Mouse (Mus musculus): Measurements from ENCODE around the gene Hist1h3e. TPM values are rescaled to one million over a fixed set of nuclear protein-coding genes. Genes with fewer than 3 reads are reported as not detected.

The Hist1h3e gene
- polyA plus RNA-seq, 1 experiment from 2014 or later, result 2.8 TPM

GRCm38 (mm10) chr13:23529480-23530165, 32.5 kb downstream of the Hist1h3e start:
- Histone ChIP-seq H3K27me3 (no peaks in the 10 kb centered on the region), H3K4me2 (peak overlapping the region; percentile 74), H3K4me3 (peak overlapping the region; percentile 51), H3K4me1 (replicated peaks) (peaks cover 42% of the 10 kb centered on the region), H3K27ac (peak overlapping the region; percentile 96; the same call in 1 of the 2 replicates), H3K9ac (peak overlapping the region; percentile 83), H3K36me3 (no peaks in the 10 kb centered on the region), H3K9me3 (no peaks in the 10 kb centered on the region)
- ATAC-seq (ENCODE audit: low FRiP score), result no peak
- 32% methylated on average over 2 of the region's 2 CpGs for WGBS

- ATAC-seq (ENCODE audit: low FRiP score), result no peak
- Histone ChIP-seq H3K27ac (no peak overlapping the region), H3K9ac (no peak overlapping the region), H3K9me3 (no peaks in the 10 kb centered on the region), H3K4me1 (replicated peaks) (peaks cover 36% of the 10 kb centered on the region), H3K4me2 (peak overlapping the region; percentile 13; the same call in 1 of the 2 replicates), H3K4me3 (no peak overlapping the region), H3K27me3 (no peaks in the 10 kb centered on the region), H3K36me3 (no peaks in the 10 kb centered on the region)
- 67% methylated on average over 5 of the region's 5 CpGs for WGBS
Observed at GRCm38 (mm10) chr13:23529005-23529404, 33.2 kb downstream of the Hist1h3e start.

GRCm38 (mm10) chr13:23526312-23526711, 35.9 kb downstream of the Hist1h3e start:
- Histone ChIP-seq H3K4me3 (peak overlapping the region; percentile 50), H3K27me3 (no peaks in the 10 kb centered on the region), H3K4me1 (replicated peaks) (peaks cover 18% of the 10 kb centered on the region), H3K27ac (peak overlapping the region; percentile 79), H3K4me2 (peak overlapping the region; percentile 51), H3K9ac (peak overlapping the region; percentile 69), H3K36me3 (no peaks in the 10 kb centered on the region), H3K9me3 (no peaks in the 10 kb centered on the region)
- WGBS, result under 1% methylated on average over 17 of the region's 17 CpGs
- 0 out of 2 replicates have a peak, but pooled peaks have one; percentile 36 for ATAC-seq (ENCODE audit: low FRiP score)

- ATAC-seq (ENCODE audit: low FRiP score), result no peak
- Histone ChIP-seq H3K9me3 (no peaks in the 10 kb centered on the region), H3K36me3 (no peaks in the 10 kb centered on the region), H3K27ac (no peak overlapping the region), H3K4me3 (peak overlapping the region; percentile 50), H3K27me3 (no peaks in the 10 kb centered on the region), H3K4me2 (peak overlapping the region; percentile 51), H3K9ac (0 out of 2 replicates have a peak overlapping the region, but pooled peaks have one; percentile 9), H3K4me1 (replicated peaks) (peaks cover 18% of the 10 kb centered on the region)
- WGBS, result 2% methylated on average over 10 of the region's 10 CpGs
Observed at GRCm38 (mm10) chr13:23525901-23526300, 36.3 kb downstream of the Hist1h3e start.

- ATAC-seq (ENCODE audit: low FRiP score), result peak; percentile 47; the same call in 1 of the 2 replicates
- peaks cover 18% of the 10 kb centered on the region for H3K4me1 ChIP-seq (replicated peaks)
- no peak overlapping the region for H3K27ac ChIP-seq
- no peak overlapping the region for H3K4me2 ChIP-seq
- 8% methylated on average over 5 of the region's 5 CpGs for WGBS
- no peaks in the 10 kb centered on the region for H3K27me3 ChIP-seq
- no peaks in the 10 kb centered on the region for H3K9me3 ChIP-seq
- H3K4me3 ChIP-seq, result no peak overlapping the region
- no peak overlapping the region for H3K9ac ChIP-seq
- H3K36me3 ChIP-seq, result no peaks in the 10 kb centered on the region
Observed at GRCm38 (mm10) chr13:23524654-23525053, 37.5 kb downstream of the Hist1h3e start.

- H3K4me3 ChIP-seq, result no peak overlapping the region
- 38% methylated on average over 5 of the region's 5 CpGs for WGBS
- no peak for ATAC-seq (ENCODE audit: low FRiP score)
Observed at GRCm38 (mm10) chr13:23523976-23524375, 38.2 kb downstream of the Hist1h3e start.

GRCm38 (mm10) chr13:23521703-23522102, 40.5 kb downstream of the Hist1h3e start:
- 1% methylated on average over 14 of the region's 14 CpGs for WGBS
- Histone ChIP-seq H3K9me3 (no peaks in the 10 kb centered on the region), H3K9ac (no peak overlapping the region), H3K4me2 (peak overlapping the region; percentile 15), H3K27ac (no peak overlapping the region), H3K4me1 (replicated peaks) (peaks cover 11% of the 10 kb centered on the region), H3K4me3 (0 out of 2 replicates have a peak overlapping the region, but pooled peaks have one; percentile 2), H3K27me3 (no peaks in the 10 kb centered on the region), H3K36me3 (no peaks in the 10 kb centered on the region)
- no peak for ATAC-seq (ENCODE audit: low FRiP score)

More at GRCm38 (mm10) chr13:23523976-23524375, 38.2 kb downstream of the Hist1h3e start:
- Histone ChIP-seq H3K4me2 (no peak overlapping the region), H3K9me3 (no peaks in the 10 kb centered on the region), H3K9ac (no peak overlapping the region), H3K4me1 (replicated peaks) (peaks cover 18% of the 10 kb centered on the region), H3K27ac (no peak overlapping the region), H3K27me3 (no peaks in the 10 kb centered on the region), H3K36me3 (no peaks in the 10 kb centered on the region)

- peaks cover 9% of the 10 kb centered on the region for H3K4me1 ChIP-seq (replicated peaks)
- peak overlapping the region; percentile 37 for H3K4me3 ChIP-seq
- 0 out of 2 replicates have a peak, but pooled peaks have one; percentile 14 for ATAC-seq (ENCODE audit: low FRiP score)
- no peaks in the 10 kb centered on the region for H3K36me3 ChIP-seq
- no peak overlapping the region for H3K9ac ChIP-seq
- H3K4me2 ChIP-seq, result peak overlapping the region; percentile 74
- no peaks in the 10 kb centered on the region for H3K9me3 ChIP-seq
- no peak overlapping the region for H3K27ac ChIP-seq
- H3K27me3 ChIP-seq, result no peaks in the 10 kb centered on the region
- WGBS, result under 1% methylated on average over 10 of the region's 10 CpGs
Observed at GRCm38 (mm10) chr13:23519416-23519815, 42.8 kb downstream of the Hist1h3e start.

- Histone ChIP-seq H3K9me3 (no peaks in the 10 kb centered on the region), H3K36me3 (no peaks in the 10 kb centered on the region), H3K27me3 (no peaks in the 10 kb centered on the region), H3K9ac (no peak overlapping the region), H3K4me1 (replicated peaks) (peaks cover 9% of the 10 kb centered on the region), H3K4me3 (peak overlapping the region; percentile 37), H3K4me2 (peak overlapping the region; percentile 74), H3K27ac (no peak overlapping the region)
- ATAC-seq (ENCODE audit: low FRiP score), result no peak
- WGBS, result under 1% methylated on average over 6 of the region's 6 CpGs
Observed at GRCm38 (mm10) chr13:23518885-23519284, 43.3 kb downstream of the Hist1h3e start.

- ATAC-seq (ENCODE audit: low FRiP score), result no peak
- Histone ChIP-seq H3K4me3 (peak overlapping the region; percentile 46), H3K36me3 (no peaks in the 10 kb centered on the region), H3K27me3 (no peaks in the 10 kb centered on the region), H3K4me1 (replicated peaks) (peaks cover 9% of the 10 kb centered on the region), H3K4me2 (peak overlapping the region; percentile 74), H3K9ac (no peak overlapping the region), H3K27ac (no peak overlapping the region), H3K9me3 (no peaks in the 10 kb centered on the region)
- WGBS, result 1% methylated on average over 6 of the region's 6 CpGs
Observed at GRCm38 (mm10) chr13:23518295-23518603, 43.9 kb downstream of the Hist1h3e start.

GRCm38 (mm10) chr13:23517603-23518294, 44.4 kb downstream of the Hist1h3e start:
- H3K4me3 ChIP-seq, result peak overlapping the region; percentile 46
- under 1% methylated on average over 27 of the region's 27 CpGs for WGBS
- H3K36me3 ChIP-seq, result no peaks in the 10 kb centered on the region
- H3K4me2 ChIP-seq, result peak overlapping the region; percentile 74
- ATAC-seq (ENCODE audit: low FRiP score), result peak; percentile 91
- peak overlapping the region; percentile 53; the same call in 1 of the 2 replicates for H3K9ac ChIP-seq
- no peaks in the 10 kb centered on the region for H3K27me3 ChIP-seq
- no peaks in the 10 kb centered on the region for H3K9me3 ChIP-seq
- peak overlapping the region; percentile 66; the same call in 1 of the 2 replicates for H3K27ac ChIP-seq
- H3K4me1 ChIP-seq (replicated peaks), result peaks cover 9% of the 10 kb centered on the region

GRCm38 (mm10) chr13:23516822-23517602, 45.2 kb downstream of the Hist1h3e start:
- Histone ChIP-seq H3K9ac (peak overlapping the region; percentile 53; the same call in 1 of the 2 replicates), H3K4me1 (replicated peaks) (peaks cover 9% of the 10 kb centered on the region), H3K4me3 (peak overlapping the region; percentile 46), H3K36me3 (no peaks in the 10 kb centered on the region), H3K27me3 (no peaks in the 10 kb centered on the region), H3K27ac (peak overlapping the region; percentile 66; the same call in 1 of the 2 replicates), H3K9me3 (no peaks in the 10 kb centered on the region), H3K4me2 (peak overlapping the region; percentile 74)
- peak; percentile 74 for ATAC-seq (ENCODE audit: low FRiP score)
- WGBS, result 0% methylated on average over 19 of the region's 19 CpGs
